Mouse (Mus musculus) right cerebral cortex, adult 18-20 months (tissue): ENCODE measurements around the gene Arhgap35.

ENCODE experiments used
- DNase-seq: peaks from one replicate; pipeline ENCODE4 v3.0.0; 2022; ENCODE audit warnings: mixed read lengths

Gene Arhgap35

GRCm38 (mm10) chr7:16601683-16602102, 13.1 kb downstream of the Arhgap35 start:
- DNase-seq = no peak

DNA sequence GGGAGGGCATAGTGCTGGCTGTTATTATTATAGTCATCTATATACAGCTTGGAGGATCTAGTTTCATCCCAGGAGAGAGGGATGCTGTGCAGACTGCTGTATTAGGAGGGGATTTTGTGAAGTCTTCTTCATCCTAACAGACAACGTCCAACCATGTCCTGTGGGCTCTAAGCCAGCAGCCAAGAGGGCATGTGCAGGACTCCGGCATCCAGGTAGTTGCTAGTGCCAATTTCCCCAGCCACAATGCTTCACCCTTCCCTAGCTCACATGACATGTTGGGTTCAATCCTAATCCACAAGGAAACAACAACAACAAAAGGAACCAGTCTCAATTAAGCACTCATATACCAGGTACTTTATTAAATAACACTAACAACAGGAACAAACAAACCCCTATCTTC, 15.8 kb downstream of the Arhgap35 start:
- DNase-seq = no peak

- DNase-seq = no peak
Observed at GRCm38 (mm10) chr7:16591292-16591691, 23.5 kb downstream of the Arhgap35 start.

GRCm38 (mm10) chr7:16587649-16588048, 27.1 kb downstream of the Arhgap35 start:
- no peak for DNase-seq

- DNase-seq = no peak
Observed at GRCm38 (mm10) chr7:16584384-16584783, 30.4 kb downstream of the Arhgap35 start.

DNA sequence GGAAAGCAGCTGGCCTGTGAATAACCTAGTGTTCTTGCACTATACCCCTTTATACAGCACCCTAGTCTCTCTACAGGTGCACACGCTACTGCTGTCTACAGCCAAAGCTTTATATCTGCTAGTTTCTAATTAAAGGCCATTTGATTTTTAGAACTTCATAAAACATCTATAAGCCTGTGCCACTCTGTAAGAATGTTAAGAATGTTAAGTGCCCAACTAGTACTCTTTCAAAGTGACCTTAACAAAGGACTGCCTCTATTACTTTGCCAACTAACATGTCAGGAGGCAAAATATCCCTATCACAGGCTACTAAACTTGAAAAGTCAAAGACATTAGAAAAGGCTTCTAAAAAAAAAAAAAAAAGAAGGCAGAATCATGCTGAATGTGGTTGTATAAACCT, 31.0 kb downstream of the Arhgap35 start:
- DNase-seq = no peak

- no peak for DNase-seq
Observed at GRCm38 (mm10) chr7:16582299-16582698, 32.5 kb downstream of the Arhgap35 start.

DNA sequence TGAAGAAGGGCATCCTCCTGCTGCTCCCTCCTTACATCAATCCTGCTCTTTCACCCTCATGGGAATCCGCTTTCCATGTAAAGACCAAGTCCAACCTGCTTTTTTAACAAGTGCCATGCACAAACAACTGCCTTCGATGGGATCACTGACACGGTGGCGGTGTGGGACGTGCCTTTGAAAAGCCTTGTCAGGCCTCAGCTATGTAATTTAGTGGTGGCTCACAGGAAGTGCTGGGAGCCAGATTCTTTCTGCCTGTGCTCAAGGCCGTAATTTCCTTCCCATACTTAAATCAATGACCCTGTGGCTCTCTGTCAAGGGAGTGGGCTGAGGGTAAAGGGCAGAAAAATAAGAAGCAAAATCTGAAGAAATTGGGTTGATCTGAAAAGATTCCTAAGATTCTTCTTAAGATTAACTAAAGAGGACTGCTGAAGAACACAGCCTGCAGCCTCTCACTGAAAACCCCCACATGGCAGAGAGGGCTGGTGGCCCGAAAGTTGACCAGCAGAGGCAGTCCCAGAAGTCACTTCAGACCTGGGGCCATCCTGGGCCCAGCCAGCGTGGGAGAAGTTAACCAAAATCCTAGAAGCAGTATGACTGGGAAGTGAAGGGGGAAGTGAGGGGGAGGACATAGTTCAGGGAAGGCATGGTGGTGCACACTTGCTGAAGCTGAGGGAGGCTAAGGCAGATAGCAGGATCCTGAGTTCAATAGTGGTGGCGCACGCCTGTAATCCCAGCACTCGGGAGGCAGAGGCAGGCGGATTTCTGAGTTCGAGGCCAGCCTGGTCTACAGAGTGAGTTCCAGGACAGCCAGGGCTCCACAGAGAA, 33.3 kb downstream of the Arhgap35 start:
- no peak for DNase-seq

GRCm38 (mm10) chr7:16576719-16577118, 38.1 kb downstream of the Arhgap35 start:
- no peak for DNase-seq

GRCm38 (mm10) chr7:16571191-16571590, 43.6 kb downstream of the Arhgap35 start:
- no peak for DNase-seq

DNA sequence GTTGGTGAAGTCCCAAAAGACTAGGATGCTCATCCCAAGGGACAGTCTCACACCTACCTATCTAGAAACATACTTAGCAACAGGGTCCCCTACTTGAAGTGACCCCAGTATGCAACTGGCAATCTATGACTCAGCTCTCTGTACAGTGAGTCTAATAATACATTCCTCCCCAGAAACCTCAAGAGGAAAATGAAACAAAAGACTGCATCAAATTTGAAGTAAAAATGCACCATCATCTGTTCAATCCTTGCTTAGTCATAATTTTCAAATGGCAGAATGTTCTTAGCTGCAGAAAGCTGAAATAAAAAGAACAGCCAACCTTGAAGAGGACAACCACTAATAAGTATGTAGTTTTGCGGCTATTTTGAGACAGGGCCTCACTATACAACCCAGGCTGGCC, 44.1 kb downstream of the Arhgap35 start:
- DNase-seq = no peak

DNA sequence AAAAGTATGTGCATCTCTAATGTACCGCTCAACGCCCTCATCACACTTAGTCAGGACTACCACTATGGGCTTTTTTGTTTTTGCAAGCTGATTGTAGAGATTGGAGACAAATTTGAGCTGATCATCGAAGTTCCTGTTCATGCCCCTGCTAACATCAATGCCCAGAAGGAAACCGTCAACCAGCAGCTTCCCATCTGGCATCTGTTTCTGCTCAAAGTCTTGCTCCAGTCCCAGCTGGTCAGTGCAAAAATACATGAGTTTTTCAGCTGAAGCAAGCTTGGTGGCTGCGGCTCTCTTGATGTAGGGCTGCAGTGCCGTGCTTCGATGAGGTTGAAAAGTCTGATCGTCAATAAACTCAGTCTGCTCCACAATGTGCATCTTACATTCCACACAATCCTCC, 50.3 kb downstream of the Arhgap35 start:
- no peak for DNase-seq

DNA sequence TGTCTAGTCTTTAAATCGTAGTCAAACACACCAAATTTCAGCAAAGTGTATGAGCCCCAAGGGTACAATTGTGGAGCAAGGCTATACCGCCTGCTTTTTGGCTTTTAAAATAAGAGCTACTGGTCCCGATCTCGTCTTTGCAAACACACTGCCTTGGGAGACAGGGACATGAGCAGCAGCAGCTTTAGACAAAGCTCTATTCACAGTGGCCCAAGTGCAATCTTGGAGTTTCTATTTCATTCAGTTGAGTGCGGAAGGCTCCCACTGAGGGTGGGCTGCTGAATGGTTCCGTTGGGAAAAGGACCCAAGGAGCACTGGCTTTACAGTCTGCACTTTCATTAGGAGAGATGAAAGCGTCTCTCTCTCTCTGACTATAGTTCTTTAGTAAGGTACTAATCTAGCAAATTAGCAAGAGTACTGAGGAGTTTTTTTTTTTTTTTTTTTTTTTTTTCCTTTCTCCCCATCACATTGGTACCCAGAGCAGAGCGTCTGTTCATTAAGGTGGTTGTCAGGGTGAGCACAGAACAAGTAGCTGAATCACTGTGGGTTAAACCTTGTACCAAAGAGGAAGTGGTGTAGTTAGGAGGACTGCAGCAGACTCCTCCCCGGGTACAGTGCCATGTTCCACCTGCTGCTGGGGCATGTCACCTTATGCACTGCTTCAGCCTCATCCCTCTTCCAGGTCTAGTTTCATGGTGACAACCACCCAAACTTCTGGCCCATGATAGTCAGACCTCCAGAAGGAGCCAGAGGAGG, 56.8 kb downstream of the Arhgap35 start:
- DNase-seq = no peak

- no peak for DNase-seq
Observed at GRCm38 (mm10) chr7:16557251-16557650, 57.5 kb downstream of the Arhgap35 start.

GRCm38 (mm10) chr7:16554215-16554614, 60.6 kb downstream of the Arhgap35 start:
- DNase-seq = no peak

- no peak for DNase-seq
Observed at GRCm38 (mm10) chr7:16551581-16551980, 63.2 kb downstream of the Arhgap35 start.

- no peak for DNase-seq
Observed at GRCm38 (mm10) chr7:16549299-16549698, 65.5 kb downstream of the Arhgap35 start.

- DNase-seq = no peak
Observed at GRCm38 (mm10) chr7:16544770-16545169, 70.0 kb downstream of the Arhgap35 start.

- no peak for DNase-seq
Observed at GRCm38 (mm10) chr7:16537220-16537903, 77.4 kb downstream of the Arhgap35 start.

DNA sequence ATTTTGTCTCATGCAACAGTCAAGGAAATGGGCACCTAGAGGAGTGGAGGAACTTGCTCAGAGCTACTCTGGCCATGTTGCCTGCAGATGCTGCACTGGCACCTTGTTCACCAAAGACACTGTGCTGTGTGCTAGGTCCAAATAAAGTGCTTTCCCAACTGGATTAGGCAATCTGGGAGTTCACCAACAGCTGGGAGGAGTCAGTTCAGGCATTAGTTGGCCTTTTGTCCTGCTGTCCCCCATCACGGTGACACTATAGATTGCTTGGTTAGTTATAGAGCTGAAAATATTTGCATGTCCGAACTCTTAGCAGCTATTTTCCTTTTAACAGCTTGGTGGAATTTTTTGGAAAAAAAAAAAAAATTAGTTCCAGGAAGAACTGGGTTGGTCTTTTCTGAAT, 88.8 kb downstream of the Arhgap35 start:
- no peak for DNase-seq

- DNase-seq = no peak
Observed at GRCm38 (mm10) chr7:16525448-16525847, 89.3 kb downstream of the Arhgap35 start.

- no peak for DNase-seq
Observed at GRCm38 (mm10) chr7:16524308-16524707, 90.5 kb downstream of the Arhgap35 start.

DNA sequence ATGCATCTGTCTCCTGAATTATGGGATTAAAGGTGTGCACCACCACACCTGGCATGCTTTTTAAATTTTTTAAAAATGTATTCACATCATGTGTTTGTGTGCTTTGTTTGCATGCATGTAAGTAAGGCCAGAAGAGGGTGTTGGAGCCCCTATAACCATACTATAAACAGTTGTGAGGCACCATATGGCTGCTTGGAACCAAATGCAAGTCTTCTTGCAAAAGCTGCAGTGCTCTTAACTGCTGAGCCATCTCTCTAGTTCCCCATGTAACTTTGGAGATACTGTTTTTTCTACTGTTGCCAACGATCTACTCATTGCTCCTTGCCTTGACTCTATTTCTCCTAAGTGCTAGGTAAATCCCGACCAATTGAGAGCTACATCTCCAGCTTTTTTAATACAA, 95.5 kb downstream of the Arhgap35 start:
- no peak for DNase-seq

GRCm38 (mm10) chr7:16517198-16517597, 97.6 kb downstream of the Arhgap35 start:
- DNase-seq = no peak
